Mouse (Mus musculus): ENCODE measurements around the gene Abca8b. TPM values are rescaled to one million over a fixed set of nuclear protein-coding genes. Genes with fewer than 3 reads are reported as not detected.

Abca8b gene
- total RNA-seq, 2 experiments from 2014 or later = 6.2 to 10.4 TPM

Other genes starting within 250 kb of the Abca8b start
- not detected for gene 1700012B07Rik, start 167.8 kb downstream of the Abca8b start, total RNA-seq (2021)
- 10 to 100 TPM; 32.6 to 34.8 TPM for gene Abca8a, start 100.1 kb upstream of the Abca8b start, total RNA-seq (2021)
- gene Abca9, start 172.4 kb upstream of the Abca8b start, total RNA-seq (2021) = 10 to 100 TPM; 11.5 TPM

Measured in adrenal gland, postnatal 4 days (tissue).